Mouse (Mus musculus): ENCODE data around the gene Selplg.

DNA sequence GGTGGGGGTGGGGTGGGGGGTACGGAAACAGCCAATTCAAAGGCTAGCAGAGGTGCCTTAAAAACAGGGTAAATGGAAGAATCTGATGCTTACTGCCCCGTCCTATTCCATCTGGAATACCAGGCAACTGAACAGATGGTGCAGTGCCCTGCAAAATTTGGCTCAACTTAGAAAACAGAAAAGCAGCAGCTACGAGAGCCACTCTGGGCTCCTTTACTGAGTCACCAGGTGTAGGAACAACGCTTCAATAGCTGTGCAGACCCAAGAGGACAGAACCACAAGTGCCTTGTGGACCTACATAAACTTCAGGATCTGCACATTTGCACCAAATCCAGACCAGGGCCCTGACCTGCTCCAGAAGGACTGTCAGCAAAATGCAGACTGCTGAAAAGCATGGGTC, 30.0 kb upstream of the Selplg start:
- TF ChIP-seq CTCF (IDR thresholded peaks at IDR 0.05; ENCODE audit: extremely low read depth, insufficient read depth, low read length), result no peak
- no peak for TF ChIP-seq POLR2A (IDR thresholded peaks at IDR 0.05; ENCODE audit: extremely low read depth, insufficient read depth, low read length)

Measured in cortical plate, adult 2 months (tissue).